Mouse (Mus musculus) hindbrain, embryonic 14.5 days (tissue): ENCODE results near the gene Adcy2. TPM values are rescaled to one million over a fixed set of nuclear protein-coding genes. Genes with fewer than 3 reads are reported as not detected.

Experiments used
- ATAC-seq: fragments of 200-750 bp; cut with Nextera tagmentation; 2 replicates; pipeline ENCODE4 v1.8.0; 2017; ENCODE audit warnings: moderate number of reproducible peaks, mild to moderate bottlenecking, moderate TSS enrichment, moderate library complexity; ENCODE audit not compliant: low FRiP score
- DNase-seq: peaks from one replicate; pipeline ENCODE4 v3.0.0-alpha.2; 2015; ENCODE audit warnings: low spot score
- H3K27ac ChIP-seq: fragments of 300-500 bp; sonication (generic); 2 replicates; pipeline ENCODE4 v1.5.1; 2014; ENCODE audit warnings: mild to moderate bottlenecking, moderate library complexity
- H3K27me3 ChIP-seq: fragments of 300-500 bp; sonication (generic); 2 replicates; pipeline ENCODE4 v1.6.1; 2014; ENCODE audit warnings: mild to moderate bottlenecking, low read length, mixed read lengths; ENCODE audit not compliant: control insufficient read depth, insufficient read depth
- H3K36me3 ChIP-seq: fragments of 300-500 bp; sonication (generic); replicated peaks from 2 replicates; pipeline ENCODE4 v1.6.1; 2014; ENCODE audit not compliant: control insufficient read depth, insufficient read depth
- H3K4me1 ChIP-seq: fragments of 300-500 bp; sonication (generic); replicated peaks from 2 replicates; pipeline ENCODE4 v1.6.1; 2014; ENCODE audit warnings: antibody characterized with exemption, low read length, mixed read lengths; ENCODE audit not compliant: control insufficient read depth, insufficient read depth
- H3K4me2 ChIP-seq: fragments of 300-500 bp; sonication (generic); replicated peaks from 2 replicates; pipeline ENCODE4 v1.6.1; 2014; ENCODE audit warnings: mild to moderate bottlenecking, moderate library complexity
- H3K4me3 ChIP-seq: fragments of 300-500 bp; sonication (generic); replicated peaks from 2 replicates; pipeline ENCODE4 v1.5.1; 2014; ENCODE audit warnings: mild to moderate bottlenecking, low read length
- H3K9ac ChIP-seq: fragments of 300-500 bp; sonication (generic); 2 replicates; pipeline ENCODE4 v1.6.1; 2014
- H3K9me3 ChIP-seq: fragments of 300-500 bp; sonication (generic); 2 replicates; pipeline ENCODE4 v1.6.1; 2016; ENCODE audit warnings: low read length; ENCODE audit not compliant: control insufficient read depth
- WGBS: fragments of 180-500 bp; shearing (Covaris S2); extraction: QIAGEN DNeasy Blood & Tissue Kit; methylation state at CpG from one replicate; pipeline ENCODE4 v1.1.7; 2014; 5-methylcytosine and 5-hydroxymethylcytosine counted together
- polyA plus RNA-seq: library from polyadenylated mRNA; unstranded; fragments of >200 nt; fragmentation: Nextera tagmentation; extraction: Ambion mirVana; gene quantifications from 2 replicates; pipeline ENCODE4 v1.2.1, GENCODE M21; 2014

The Adcy2 gene
- polyA plus RNA-seq, 1 experiment from 2014 or later = 15.7 TPM

GRCm38 (mm10) chr13:68593797-68594196, 405.5 kb downstream of the Adcy2 start:
- no peak overlapping the region for H3K4me2 ChIP-seq
- DNase-seq (peak; percentile 71), ATAC-seq (no peak)
- WGBS = 85% methylated on average over 1 of the region's 1 CpGs
- no peaks in the 10 kb centered on the region for H3K27me3 ChIP-seq
- H3K27ac ChIP-seq = no peak overlapping the region
- H3K9me3 ChIP-seq = no peaks in the 10 kb centered on the region
- H3K36me3 ChIP-seq = peaks cover 45% of the 10 kb centered on the region
- no peaks in the 10 kb centered on the region for H3K4me1 ChIP-seq
- H3K9ac ChIP-seq = no peak overlapping the region
- H3K4me3 ChIP-seq = no peak overlapping the region

GRCm38 (mm10) chr13:68588352-68588751, 411.0 kb downstream of the Adcy2 start:
- Histone ChIP-seq H3K4me3 (no peak overlapping the region), H3K36me3 (peaks cover 97% of the 10 kb centered on the region), H3K4me1 (no peaks in the 10 kb centered on the region), H3K27ac (no peak overlapping the region), H3K4me2 (no peak overlapping the region), H3K9ac (no peak overlapping the region), H3K27me3 (no peaks in the 10 kb centered on the region), H3K9me3 (no peaks in the 10 kb centered on the region)
- DNase-seq (no peak), ATAC-seq (no peak)

- WGBS = 85% methylated on average over 7 of the region's 7 CpGs
Observed at GRCm38 (mm10) chr13:68585441-68585840, 413.9 kb downstream of the Adcy2 start.

GRCm38 (mm10) chr13:68583961-68584360, 415.4 kb downstream of the Adcy2 start:
- H3K4me2 ChIP-seq = no peak overlapping the region
- no peak overlapping the region for H3K9ac ChIP-seq
- H3K9me3 ChIP-seq = no peaks in the 10 kb centered on the region
- H3K36me3 ChIP-seq = peaks cover 55% of the 10 kb centered on the region
- H3K4me3 ChIP-seq = no peak overlapping the region
- no peaks in the 10 kb centered on the region for H3K27me3 ChIP-seq
- 97% methylated on average over 11 of the region's 11 CpGs for WGBS
- peaks cover 15% of the 10 kb centered on the region for H3K4me1 ChIP-seq
- no peak overlapping the region for H3K27ac ChIP-seq
- DNase-seq = no peak
- ATAC-seq = no peak

More at GRCm38 (mm10) chr13:68585441-68585840, 413.9 kb downstream of the Adcy2 start:
- no peaks in the 10 kb centered on the region for H3K27me3 ChIP-seq
- no peaks in the 10 kb centered on the region for H3K9me3 ChIP-seq
- peaks cover 15% of the 10 kb centered on the region for H3K4me1 ChIP-seq
- no peak overlapping the region for H3K4me2 ChIP-seq
- ATAC-seq = no peak
- no peak for DNase-seq
- H3K4me3 ChIP-seq = no peak overlapping the region
- no peak overlapping the region for H3K9ac ChIP-seq
- H3K27ac ChIP-seq = no peak overlapping the region
- H3K36me3 ChIP-seq = peaks cover 68% of the 10 kb centered on the region

- Histone ChIP-seq H3K4me1 (peaks cover 15% of the 10 kb centered on the region), H3K4me3 (peak overlapping the region; percentile 67), H3K27ac (peak overlapping the region; percentile 62; the same call in 1 of the 2 replicates), H3K4me2 (peak overlapping the region; percentile 91), H3K9ac (peak overlapping the region; percentile 66), H3K36me3 (peaks cover 44% of the 10 kb centered on the region), H3K9me3 (no peaks in the 10 kb centered on the region), H3K27me3 (no peaks in the 10 kb centered on the region)
- ATAC-seq = peak; percentile 3; the same call in 1 of the 2 replicates
- DNase-seq = no peak
- WGBS = 1% methylated on average over 11 of the region's 11 CpGs
Observed at GRCm38 (mm10) chr13:68582517-68582780, 416.9 kb downstream of the Adcy2 start.

- Histone ChIP-seq H3K4me3 (peak within 1 kb of the TSS; percentile 67), H3K4me2 (peak within 1 kb of the TSS; percentile 91), H3K9me3 (no peaks in the 10 kb centered on the region), H3K9ac (peak within 1 kb of the TSS; percentile 66), H3K27me3 (no peaks in the 10 kb centered on the region), H3K36me3 (peaks cover 44% of the 10 kb centered on the region), H3K27ac (peak within 1 kb of the TSS; percentile 62), H3K4me1 (peaks cover 15% of the 10 kb centered on the region)
- ATAC-seq (peak; percentile 99), DNase-seq (peak; percentile 98)
- WGBS = 1% methylated on average over 81 of the region's 81 CpGs
Observed at GRCm38 (mm10) chr13:68581747-68582516, 417.4 kb downstream of the Adcy2 start, which contains the start of the genes Mtrr and Fastkd3. TSS of gene Mtrr (minus strand) at chr13:68582149. TSS of gene Fastkd3 (plus strand) at chr13:68582234.

- H3K27ac ChIP-seq = peak overlapping the region; percentile 62
- no peaks in the 10 kb centered on the region for H3K27me3 ChIP-seq
- H3K4me1 ChIP-seq = peaks cover 15% of the 10 kb centered on the region
- peak overlapping the region; percentile 67 for H3K4me3 ChIP-seq
- no peak; the same call in 1 of the 2 replicates for ATAC-seq
- WGBS = 28% methylated on average over 14 of the region's 14 CpGs
- DNase-seq = no peak
- peak overlapping the region; percentile 57 for H3K9ac ChIP-seq
- peak overlapping the region; percentile 84 for H3K4me2 ChIP-seq
- peaks cover 45% of the 10 kb centered on the region for H3K36me3 ChIP-seq
- H3K9me3 ChIP-seq = no peaks in the 10 kb centered on the region
Observed at GRCm38 (mm10) chr13:68581086-68581740, 418.1 kb downstream of the Adcy2 start.

- Histone ChIP-seq H3K36me3 (peaks cover 39% of the 10 kb centered on the region), H3K27me3 (no peaks in the 10 kb centered on the region), H3K9ac (no peak overlapping the region), H3K4me3 (no peak overlapping the region), H3K4me2 (no peak overlapping the region), H3K4me1 (peaks cover 11% of the 10 kb centered on the region), H3K9me3 (no peaks in the 10 kb centered on the region), H3K27ac (no peak overlapping the region)
- no peak for DNase-seq
- ATAC-seq = no peak
- 97% methylated on average over 7 of the region's 7 CpGs for WGBS
Observed at GRCm38 (mm10) chr13:68577945-68578344, 421.4 kb downstream of the Adcy2 start.

GRCm38 (mm10) chr13:68574398-68574797, 424.9 kb downstream of the Adcy2 start:
- Histone ChIP-seq H3K36me3 (peaks cover 62% of the 10 kb centered on the region), H3K9ac (no peak overlapping the region), H3K27ac (no peak overlapping the region), H3K27me3 (no peaks in the 10 kb centered on the region), H3K9me3 (no peaks in the 10 kb centered on the region), H3K4me3 (no peak overlapping the region), H3K4me1 (no peaks in the 10 kb centered on the region), H3K4me2 (no peak overlapping the region)
- DNase-seq (no peak), ATAC-seq (no peak)
- WGBS = 91% methylated on average over 4 of the region's 4 CpGs
